Mouse (Mus musculus) E14TG2a.4 (cell line): ENCODE results near the gene Usp6nl.

Experiments used
- CTCF ChIP-seq: conservative IDR thresholded peaks from 2 replicates; pipeline ENCODE4 v1.5.1; 2014; ENCODE audit warnings: low read length
- NANOG ChIP-seq: IDR thresholded peaks from 2 replicates; pipeline ENCODE4 v1.6.1; 2014; ENCODE audit warnings: borderline replicate concordance, low read length, mixed read lengths
- POU5F1 ChIP-seq: IDR thresholded peaks from 2 replicates; pipeline ENCODE4 v1.6.1; 2014; ENCODE audit warnings: low read length, borderline replicate concordance

- TF ChIP-seq CTCF (no peak), POU5F1 (no peak), NANOG (no peak)
Observed at GRCm38 (mm10) chr2:6441688-6442087, 119.2 kb downstream of the Usp6nl start.
